Mouse (Mus musculus) fibroblast of lung, adult 2 months (primary cell): ENCODE measurements around the gene Tm9sf2.

Experiments used
- DNase-seq: peaks from one replicate; pipeline ENCODE4 v3.0.0-alpha.2; 2011; ENCODE audit warnings: low read depth

The Tm9sf2 gene

DNA sequence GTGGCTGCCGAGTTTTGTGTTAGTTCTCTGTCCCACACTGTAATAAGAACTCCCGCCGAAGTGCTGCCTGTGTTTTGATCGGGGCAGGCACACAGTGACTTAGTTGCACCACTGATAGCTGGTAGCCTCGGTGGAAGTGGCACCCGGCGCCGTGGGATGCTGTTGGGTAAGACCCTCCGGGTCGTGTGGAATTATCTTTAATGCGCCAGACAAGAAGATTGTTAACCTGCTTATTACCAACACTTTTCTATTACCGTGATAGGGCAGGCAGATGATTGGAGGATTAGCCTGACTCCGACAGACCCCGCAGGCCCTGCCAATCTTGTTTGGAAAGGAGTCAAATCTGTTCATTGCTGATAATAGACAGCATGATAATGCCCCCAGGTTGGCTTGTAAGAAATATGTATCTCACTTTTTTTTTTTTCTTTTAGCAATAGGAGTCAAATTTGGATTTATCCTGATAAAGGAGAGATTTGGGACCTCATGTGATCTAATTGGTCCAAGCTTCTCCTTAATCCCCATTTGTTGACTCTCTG is 69.5 kb downstream of the Tm9sf2 start:
- no peak for DNase-seq

DNA sequence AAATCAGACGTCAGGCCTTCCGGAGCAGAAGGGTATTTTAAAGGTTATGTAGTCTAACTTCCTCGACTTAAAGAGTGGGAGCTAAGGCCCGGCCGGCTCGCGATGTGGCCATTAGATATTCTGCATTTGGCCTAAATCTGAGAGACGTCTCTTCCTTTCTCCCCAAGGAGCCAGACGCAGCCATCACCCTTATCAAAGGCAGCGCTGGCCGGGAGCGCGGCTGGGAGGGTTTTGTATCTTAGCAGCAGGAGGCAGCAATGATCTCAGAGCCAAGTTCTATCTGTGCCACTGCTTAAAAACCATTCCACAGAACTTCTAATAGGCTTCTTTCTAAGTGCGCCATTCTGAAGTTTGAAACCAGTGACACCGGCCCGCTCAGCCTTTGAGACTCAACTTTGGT is 72.4 kb downstream of the Tm9sf2 start:
- no peak for DNase-seq

DNA sequence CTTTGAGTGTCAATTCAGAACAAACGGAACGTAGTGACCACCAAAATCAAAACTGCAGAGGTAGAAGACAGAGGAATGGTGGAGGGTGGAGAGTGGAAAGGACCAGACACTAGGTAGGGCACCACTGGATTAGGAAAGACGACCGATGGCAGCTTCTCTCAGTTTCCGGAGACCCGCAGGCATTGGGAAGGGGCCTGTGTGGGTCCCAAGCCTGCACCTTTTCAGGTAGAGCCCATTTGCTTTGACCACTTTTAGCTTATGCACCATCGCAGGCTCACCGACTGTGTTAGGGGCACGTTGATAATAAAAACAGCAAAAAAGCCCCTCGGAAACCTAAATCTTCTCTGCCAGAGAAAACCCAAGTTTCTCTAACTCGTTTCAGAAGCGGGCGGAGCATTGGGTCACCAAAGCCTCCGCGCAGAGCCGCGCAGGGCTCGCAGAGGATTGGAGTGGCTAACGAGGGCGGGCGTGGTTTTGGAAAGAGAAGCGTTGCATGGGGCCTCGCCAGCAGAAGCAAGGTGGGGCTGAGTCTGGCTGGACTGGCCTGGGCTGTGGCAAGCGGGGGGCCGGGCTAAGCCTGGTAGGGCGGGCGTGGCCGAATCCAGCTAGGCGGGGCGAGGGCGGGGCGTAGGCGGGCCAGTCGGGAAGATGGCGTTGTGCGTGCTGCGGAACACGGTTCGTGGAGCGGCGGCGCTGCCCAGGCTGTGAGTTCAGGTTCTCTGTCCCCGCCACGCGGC is 74.4 kb downstream of the Tm9sf2 start, which contains the start of gene Clybl:
Clybl (plus strand) TSS at position 627 of the 737 bp plus-strand sequence.
- peak; percentile 84 for DNase-seq

DNA sequence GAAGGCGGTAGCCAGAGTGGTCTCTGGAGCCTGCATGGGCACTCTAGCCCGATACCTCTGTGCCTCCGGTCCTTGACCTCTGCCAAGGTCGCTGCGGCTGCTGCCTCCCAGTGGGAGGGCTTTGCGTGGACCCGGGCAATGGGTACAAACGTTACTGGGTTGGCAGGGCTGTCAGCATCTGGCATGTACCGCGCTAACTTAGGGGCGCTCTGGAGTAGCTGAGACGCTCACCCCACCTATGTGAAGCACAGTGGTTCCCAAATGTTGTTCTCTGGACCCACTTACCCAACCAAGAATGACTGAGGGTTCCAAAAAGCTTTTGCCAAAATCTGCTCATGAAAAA is 74.9 kb downstream of the Tm9sf2 start:
- no peak for DNase-seq

DNA sequence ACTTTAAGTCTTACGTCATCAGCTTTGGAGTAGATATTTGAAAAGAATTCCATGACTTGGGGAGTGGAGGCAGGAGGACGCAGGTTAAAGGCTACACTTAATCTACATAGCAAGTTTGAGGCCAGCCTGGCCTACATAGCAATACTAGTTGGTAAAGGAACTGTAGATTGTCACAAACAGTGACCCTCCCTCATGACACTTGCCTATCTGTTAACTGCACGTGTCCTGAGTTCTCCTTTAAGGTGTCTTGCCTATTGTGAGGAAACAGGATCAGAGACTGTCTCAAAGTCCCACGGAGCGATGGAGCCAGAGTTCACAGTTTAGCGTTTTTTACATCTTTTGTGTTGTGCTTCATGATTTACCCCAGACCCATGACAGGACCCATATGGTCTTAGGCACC is 75.4 kb downstream of the Tm9sf2 start:
- no peak for DNase-seq

DNA sequence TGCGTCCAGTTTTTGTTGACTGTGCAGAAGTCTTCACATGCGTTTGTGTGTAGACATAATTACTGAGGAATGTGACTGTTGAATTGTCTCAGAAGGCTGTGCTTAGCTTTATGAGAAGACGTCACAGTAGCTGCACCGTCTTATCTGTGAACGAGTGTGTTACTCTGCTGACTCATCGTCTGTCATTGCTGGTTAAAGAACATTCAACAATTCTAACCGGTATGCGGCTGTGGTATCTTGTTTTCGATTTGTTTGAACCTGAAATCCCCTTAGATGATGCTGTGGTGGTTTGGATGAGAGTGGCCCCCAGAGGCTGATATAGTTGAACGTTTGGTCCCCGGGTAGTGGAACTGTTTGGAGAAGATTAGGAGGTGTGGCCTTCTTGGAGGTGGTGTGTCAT is 77.1 kb downstream of the Tm9sf2 start:
- DNase-seq = no peak

DNA sequence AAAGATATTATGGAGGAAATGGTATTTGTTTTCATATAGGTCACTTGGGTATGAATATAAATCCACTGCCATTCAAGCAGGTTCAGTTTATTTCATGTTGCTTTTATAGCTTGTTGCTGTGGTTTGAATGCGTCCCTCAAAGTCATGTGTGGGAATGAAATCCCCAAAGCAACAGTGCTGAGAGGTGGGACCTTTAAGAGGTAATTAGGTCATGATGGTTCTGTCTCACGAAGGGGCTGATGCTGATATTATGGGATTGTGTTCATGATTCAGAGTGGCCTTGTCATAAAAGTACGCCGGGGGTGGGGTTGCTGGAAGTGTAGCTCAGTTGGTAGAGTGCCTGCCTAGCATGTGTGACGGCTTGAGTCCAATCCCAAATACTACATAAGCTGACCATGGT is 81.4 kb downstream of the Tm9sf2 start:
- DNase-seq = no peak

DNA sequence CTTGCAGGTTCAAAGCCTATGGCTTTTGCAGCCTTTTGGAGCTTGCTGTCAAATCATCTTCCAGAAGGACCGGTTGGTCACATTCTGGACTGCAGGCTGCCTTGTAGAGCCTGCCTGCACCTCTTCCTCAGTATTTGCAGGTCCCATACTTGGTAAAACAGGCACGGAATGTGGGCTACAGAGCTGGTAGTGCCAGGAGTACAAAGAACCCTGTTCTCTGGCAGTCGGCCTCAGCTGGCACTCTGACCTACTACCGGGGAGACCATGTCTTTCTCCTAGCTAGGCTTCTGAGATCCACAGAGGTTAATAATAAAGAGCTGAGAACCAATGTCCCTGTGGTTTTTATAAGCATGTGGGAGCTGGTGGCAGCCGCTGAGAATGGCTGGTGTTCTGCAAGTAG is 83.1 kb downstream of the Tm9sf2 start:
- no peak for DNase-seq

DNA sequence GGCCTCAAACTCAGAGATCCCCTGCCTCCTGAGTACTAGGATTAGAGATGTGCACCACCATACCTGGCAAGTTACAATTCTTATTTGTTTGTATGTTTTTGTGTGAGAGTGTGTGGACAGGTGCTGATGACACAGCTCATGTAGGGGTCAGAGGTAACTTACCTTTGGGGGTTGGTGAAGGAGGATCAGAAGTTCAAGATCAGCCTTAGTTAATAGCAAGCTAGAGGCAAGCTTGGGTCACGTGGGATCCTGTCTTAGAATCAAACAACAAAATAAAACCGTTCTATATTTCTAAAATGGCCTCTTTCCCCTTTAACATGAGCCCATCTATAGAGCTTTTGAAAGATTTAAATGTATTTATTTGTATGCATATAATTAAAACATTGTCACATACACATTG is 83.7 kb downstream of the Tm9sf2 start:
- DNase-seq = no peak

DNA sequence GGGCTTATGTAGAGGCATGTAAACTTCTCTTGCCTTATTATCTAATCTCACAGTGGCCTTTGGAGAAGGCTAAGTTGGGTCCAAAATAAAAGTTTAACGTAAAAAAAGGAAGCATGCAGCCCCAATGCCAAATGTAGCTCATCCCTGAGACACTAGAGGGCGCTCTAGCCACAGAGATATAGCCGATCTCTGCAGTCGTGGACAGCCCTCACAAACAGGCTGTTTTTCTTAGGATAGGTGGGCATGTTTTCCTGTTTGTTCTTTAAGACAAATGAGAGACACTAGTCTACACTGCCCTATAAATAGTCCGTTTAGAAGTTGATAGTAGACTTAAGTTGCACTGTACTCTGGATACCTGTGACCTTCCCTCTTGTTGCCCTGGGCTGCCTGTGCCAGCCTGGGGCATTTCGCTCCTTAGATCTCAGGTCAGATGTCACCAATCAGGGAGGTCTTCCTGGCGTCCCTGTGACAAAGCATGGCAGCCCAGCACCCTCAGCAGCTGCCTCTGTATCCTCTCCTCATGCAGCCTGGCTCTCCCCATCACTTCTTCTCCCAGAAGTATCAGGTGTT is 84.2 kb downstream of the Tm9sf2 start:
- DNase-seq = peak; percentile 28

DNA sequence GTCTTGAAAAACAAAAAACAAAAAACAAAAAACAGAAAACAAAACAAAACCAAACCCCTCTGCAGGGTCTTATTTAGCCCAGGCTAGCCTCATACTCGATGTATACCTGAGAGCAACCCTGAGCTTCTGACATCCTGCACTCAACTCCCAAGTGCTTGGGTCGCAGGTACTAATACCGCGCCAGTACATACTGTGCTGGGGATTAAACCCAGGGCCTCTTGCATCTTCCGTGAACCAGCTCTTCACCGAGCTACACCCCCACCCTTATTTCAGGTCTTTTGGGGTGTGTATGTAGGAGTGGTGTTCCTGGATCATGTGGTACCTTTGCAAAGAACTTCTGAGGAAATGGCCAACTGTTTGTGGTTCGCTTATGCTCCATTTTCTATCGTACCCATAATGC is 87.8 kb downstream of the Tm9sf2 start:
- no peak for DNase-seq

DNA sequence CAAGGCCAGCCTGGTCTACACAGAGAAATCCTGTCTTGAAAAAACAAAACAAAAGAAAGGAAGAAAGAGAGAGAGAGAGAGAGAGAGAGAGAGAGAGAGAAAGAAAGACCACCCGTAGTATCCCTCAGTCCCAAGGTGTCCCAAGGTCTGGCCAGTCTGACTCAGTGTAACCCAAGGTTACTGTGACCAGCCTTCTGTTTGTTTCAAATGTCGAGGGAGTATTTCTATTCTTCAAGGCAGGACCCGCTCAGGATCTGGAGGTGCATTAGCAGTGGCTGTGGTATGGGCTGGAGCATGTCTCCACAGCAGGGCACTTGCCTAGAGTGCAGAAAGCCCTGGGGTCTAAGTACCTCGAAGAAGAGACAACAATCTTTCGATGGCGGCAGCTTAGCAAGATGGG is 90.0 kb downstream of the Tm9sf2 start:
- no peak for DNase-seq

DNA sequence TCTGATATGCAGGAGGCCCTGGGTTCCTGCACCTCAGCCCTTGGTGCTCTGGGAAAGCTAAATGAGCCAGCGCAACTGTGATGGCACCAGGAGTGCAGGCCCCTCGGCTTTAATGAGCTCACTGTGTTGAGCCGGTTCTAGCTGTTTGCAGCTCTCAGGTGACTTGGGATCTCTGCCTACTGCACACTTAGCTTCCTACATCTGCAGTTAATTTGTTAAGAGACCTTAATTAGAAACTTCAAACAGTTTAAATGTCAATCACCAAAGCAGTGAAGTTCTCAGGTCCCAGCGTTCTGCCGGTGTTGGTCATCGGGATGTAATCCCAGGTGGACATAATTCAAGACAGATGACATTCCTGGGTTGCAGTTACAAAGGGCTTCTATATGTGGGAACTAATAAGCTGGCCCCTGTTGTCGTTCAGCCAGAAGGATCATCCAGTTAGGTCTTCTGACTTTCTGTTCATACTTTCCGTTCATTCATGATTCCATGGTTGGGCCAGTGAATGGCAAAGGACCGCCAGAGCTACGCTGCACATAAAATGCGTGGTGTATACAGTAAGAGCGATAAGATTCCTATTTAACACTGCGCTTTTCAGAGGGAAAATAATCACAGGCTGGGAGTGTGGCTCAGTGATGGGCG is 93.5 kb downstream of the Tm9sf2 start:
- no peak for DNase-seq

DNA sequence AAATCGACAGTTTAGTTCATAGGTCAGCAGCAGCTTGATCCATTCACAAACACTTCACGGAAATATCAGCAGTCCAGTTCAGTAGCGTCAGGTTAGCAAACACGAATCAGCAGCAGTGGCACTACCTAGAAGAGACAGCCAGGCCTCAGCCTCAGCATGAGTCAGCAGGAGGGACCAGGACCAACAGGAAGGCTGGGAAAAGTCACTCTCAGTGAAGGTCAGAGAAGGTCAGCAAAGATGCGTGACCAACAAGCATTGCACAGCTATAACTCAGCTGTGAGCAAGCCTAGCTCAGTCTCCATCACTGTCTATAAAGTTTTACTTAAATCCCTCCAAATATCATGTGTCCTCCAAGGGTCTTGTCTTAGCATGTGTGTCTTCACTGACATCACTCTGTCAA is 102.3 kb downstream of the Tm9sf2 start:
- DNase-seq = no peak
